Mouse (Mus musculus) right cerebral cortex, adult 18-20 months (tissue): ENCODE results near the gene Fyb2.

ENCODE experiments used
- DNase-seq: peaks from one replicate; pipeline ENCODE4 v3.0.0; 2022; ENCODE audit warnings: mixed read lengths

Fyb2 gene

DNA sequence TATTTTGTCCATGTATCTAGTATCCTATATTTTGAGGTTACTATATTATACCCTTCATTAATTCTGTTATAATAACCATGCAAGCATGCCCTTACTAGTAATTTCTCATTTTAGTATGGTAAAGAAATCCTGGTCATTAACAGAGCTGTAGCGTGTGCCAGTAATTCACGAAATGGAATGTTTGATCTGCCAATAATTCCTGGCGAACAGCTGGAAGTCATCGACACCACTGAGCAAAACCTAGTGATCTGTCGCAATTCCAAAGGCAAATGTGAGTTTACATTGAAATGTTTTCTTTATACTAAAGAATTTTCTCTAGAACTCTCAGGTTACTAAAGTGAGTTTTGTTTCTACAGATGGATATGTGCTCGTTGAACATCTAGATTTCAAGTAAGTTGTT is 102.2 kb downstream of the Fyb2 start:
- no peak for DNase-seq

GRCm38 (mm10) chr4:105016006-105016613 is 102.9 kb downstream of the Fyb2 start:
- no peak for DNase-seq

DNA sequence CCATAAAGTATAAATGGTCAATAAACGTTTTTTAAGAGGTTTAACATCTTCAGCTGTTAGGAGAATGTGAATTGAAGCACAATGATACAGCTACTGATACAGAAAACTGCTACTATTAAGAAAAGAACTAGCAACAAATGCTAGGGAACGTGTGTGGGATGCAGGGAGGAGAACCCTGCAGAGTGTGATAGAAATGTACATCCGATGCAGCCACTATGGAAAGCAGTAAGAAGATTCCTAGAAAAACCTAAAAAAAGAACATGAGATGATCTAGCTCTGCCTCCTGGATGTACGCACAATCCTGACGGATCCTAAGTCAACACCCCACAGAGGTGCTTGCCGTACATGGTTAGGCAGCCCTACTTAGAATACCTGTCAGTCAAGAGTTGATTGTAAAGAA is 114.0 kb downstream of the Fyb2 start:
- DNase-seq, result peak; percentile 31

GRCm38 (mm10) chr4:105031104-105031503 is 117.8 kb downstream of the Fyb2 start:
- DNase-seq, result no peak

GRCm38 (mm10) chr4:105033153-105033552 is 119.9 kb downstream of the Fyb2 start:
- no peak for DNase-seq

GRCm38 (mm10) chr4:105034259-105034658 is 121.0 kb downstream of the Fyb2 start:
- DNase-seq, result no peak

- no peak for DNase-seq
Observed at GRCm38 (mm10) chr4:105050041-105050440, 136.8 kb downstream of the Fyb2 start.

GRCm38 (mm10) chr4:105051291-105051690 is 138.0 kb downstream of the Fyb2 start:
- DNase-seq, result no peak
